Mouse (Mus musculus): ENCODE measurements around the gene Wbp1l. TPM values are rescaled to one million over a fixed set of nuclear protein-coding genes. Genes with fewer than 3 reads are reported as not detected.

Gene Wbp1l
- total and polyA plus RNA-seq, 3 experiments = 52.9 to 70.0 TPM; not detected in 1

DNA sequence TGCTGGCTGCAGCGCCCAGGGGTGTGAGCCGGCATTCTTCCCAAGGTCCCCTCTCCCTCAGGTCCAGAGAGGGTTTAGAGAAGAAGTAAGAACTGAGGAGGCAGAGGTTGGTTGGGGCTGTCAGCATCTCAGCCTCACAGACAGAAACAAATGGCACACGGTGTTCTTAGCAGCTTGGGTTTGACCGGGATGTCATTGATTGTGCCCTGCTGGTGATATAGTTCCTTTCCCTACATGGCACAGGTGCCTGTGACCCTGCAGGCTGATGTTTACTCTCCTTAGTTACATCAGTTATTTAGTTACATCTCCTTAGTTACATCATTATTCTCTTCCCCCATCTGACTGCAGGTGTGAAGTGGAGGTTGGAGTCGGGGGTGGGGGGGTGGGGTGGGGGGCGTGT lies 7.3 kb upstream of the Wbp1l start (continued):
- TF ChIP-seq MYC (IDR thresholded peaks at IDR 0.05; ENCODE audit: low read depth, low read length) (no peak), RAD21 (IDR thresholded peaks at IDR 0.05; ENCODE audit: low read depth, low read length) (no peak), CTCF (IDR thresholded peaks at IDR 0.05 in 2 of 3, conservative IDR thresholded peaks at IDR 0.05 in 1 of 3; ENCODE audit: control insufficient read depth in 1 of 3, insufficient read depth in 1 of 3, low read depth in 2 of 3, low read length in 3 of 3, poor library complexity in 1 of 3, severe bottlenecking in 1 of 3) (no peak)

DNA sequence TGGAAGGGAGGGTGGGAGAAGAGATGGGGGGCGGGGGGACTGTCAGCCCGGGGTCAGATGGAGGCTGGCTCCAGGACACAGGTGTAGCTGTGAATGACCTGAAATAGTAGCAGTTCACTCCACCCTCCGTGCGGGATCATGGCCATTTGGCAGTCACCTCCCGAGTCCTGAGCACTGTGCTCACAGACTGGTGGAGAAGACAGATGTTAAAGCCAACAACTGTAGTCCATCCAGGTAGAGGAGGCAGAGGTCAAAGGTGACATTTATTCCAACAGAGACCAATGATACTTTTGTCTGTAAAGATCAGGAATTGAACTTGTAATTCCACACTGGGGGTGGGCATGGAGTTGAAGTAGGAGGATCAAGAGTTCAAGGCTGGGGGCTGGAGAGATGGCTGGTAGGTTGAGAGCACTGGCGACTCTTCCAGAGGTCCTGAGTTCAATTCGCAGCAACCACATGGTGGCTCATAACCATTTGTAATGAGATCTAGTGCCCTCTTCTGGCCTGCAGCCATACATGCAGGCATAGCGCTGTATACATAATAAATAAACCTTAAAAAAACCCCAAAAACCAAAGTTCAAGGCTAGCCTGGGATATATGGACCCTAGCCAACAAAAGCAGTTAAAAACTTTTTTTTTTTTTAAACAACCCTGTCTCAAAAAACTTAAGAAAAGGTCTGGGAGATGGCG lies 6.0 kb upstream of the Wbp1l start:
- peak; percentile 71 for DNase-seq (ENCODE audit: low read depth, low spot score)
- Histone ChIP-seq H3K4me1 (ENCODE audit: control insufficient read depth in 1 of 2, insufficient read depth in 2 of 2, low read length in 2 of 2) (peaks cover 0 to 3% of the 10 kb centered on the region in 2 experiments; a peak in 2 of 4 replicates), H3K79me2 (ENCODE audit: control insufficient read depth, insufficient read depth, low read length, poor library complexity) (no peaks in the 10 kb centered on the region), H3K27me3 (ENCODE audit: control insufficient read depth in 1 of 2, insufficient read depth in 2 of 2, low read length in 2 of 2) (no peaks in the 10 kb centered on the region), H3K9me3 (replicated peaks; ENCODE audit: insufficient read depth, low read length) (no peaks in the 10 kb centered on the region), H3K27ac (ENCODE audit: control insufficient read depth, low read depth, low read length) (no peak overlapping the region), H3K9ac (ENCODE audit: control insufficient read depth, low read depth, low read length, poor library complexity, severe bottlenecking) (no peak overlapping the region), H3K36me3 (ENCODE audit: control insufficient read depth in 1 of 2, insufficient read depth in 2 of 2, low read length in 2 of 2) (peaks cover 1 to 2% of the 10 kb centered on the region in 2 experiments; a peak in 2 of 4 replicates), H3K4me3 (ENCODE audit: control insufficient read depth in 1 of 2, insufficient read depth in 1 of 2, low read depth in 2 of 2, low read length in 2 of 2) (no peak overlapping the region)
- TF ChIP-seq ZNF384 (IDR thresholded peaks at IDR 0.05; ENCODE audit: low read depth, low read length) = peak; percentile 43; the same call in 1 of the 2 replicates
- TF ChIP-seq MYC (IDR thresholded peaks at IDR 0.05; ENCODE audit: low read depth, low read length) = 0 out of 2 replicates have a peak, but pooled peaks have one; percentile 34
- peak in 2 of 3 experiments; percentile 28 to 49; a peak in 4 of 6 replicates for TF ChIP-seq CTCF (IDR thresholded peaks at IDR 0.05 in 2 of 3, conservative IDR thresholded peaks at IDR 0.05 in 1 of 3; ENCODE audit: control insufficient read depth in 1 of 3, insufficient read depth in 1 of 3, low read depth in 2 of 3, low read length in 3 of 3, poor library complexity in 1 of 3, severe bottlenecking in 1 of 3)
- TF ChIP-seq ETS1 (IDR thresholded peaks at IDR 0.05; ENCODE audit: low read depth, low read length) = no peak
- TF ChIP-seq BHLHE40 (IDR thresholded peaks at IDR 0.05; ENCODE audit: borderline replicate concordance, low read depth, low read length) = no peak
- no peak for TF ChIP-seq MAFK (IDR thresholded peaks at IDR 0.05; ENCODE audit: borderline replicate concordance, low read depth, low read length)
- no peak for TF ChIP-seq SIN3A (IDR thresholded peaks at IDR 0.05; ENCODE audit: low read length)
- peak; percentile 32 for TF ChIP-seq SMC3 (IDR thresholded peaks at IDR 0.05; ENCODE audit: low read depth, low read length)

DNA sequence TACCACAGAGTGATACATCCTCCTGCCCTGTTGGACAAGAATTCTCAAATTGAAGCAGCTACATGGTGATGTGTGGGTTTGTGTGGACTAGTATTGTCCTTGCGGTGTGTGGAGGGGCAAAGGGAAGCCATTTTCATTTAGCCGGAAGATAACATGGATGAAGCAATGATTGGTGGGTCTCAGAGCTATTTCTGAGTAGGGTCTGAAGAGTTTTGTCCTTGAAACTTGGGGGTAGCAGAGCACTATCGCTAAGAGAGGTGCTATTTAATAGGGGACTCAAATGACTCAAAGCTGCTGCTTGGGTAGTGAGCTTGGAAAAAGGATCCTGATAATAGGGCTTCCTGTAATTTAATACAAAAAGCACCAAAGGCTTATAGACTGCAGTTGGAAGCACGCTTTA lies 697 bp upstream of the Wbp1l start:
- H3K27me3 ChIP-seq (ENCODE audit: control insufficient read depth in 1 of 2, insufficient read depth in 2 of 2, low read length in 2 of 2) = no peaks in the 10 kb centered on the region
- H3K9ac ChIP-seq (ENCODE audit: control insufficient read depth, low read depth, low read length, poor library complexity, severe bottlenecking) = peak overlapping the region; percentile 41
- TF ChIP-seq GATA1 (IDR thresholded peaks at IDR 0.05; ENCODE audit: low read depth, low read length) = no peak
- TF ChIP-seq MEF2A (IDR thresholded peaks at IDR 0.05; ENCODE audit: extremely low read depth, insufficient replicate concordance, low read depth, low read length, poor library complexity, severe bottlenecking) = no peak
- TF ChIP-seq RCOR1 (IDR thresholded peaks at IDR 0.05; ENCODE audit: low read depth, low read length) = no peak
- TF ChIP-seq NELFE (IDR thresholded peaks at IDR 0.05; ENCODE audit: low read depth, low read length) = peak; percentile 51
- H3K4me3 ChIP-seq (ENCODE audit: control insufficient read depth in 1 of 2, insufficient read depth in 1 of 2, low read depth in 2 of 2, low read length in 2 of 2) = peak overlapping the region; percentile 8 to 37; a peak in 3 of 4 replicates
- H3K4me1 ChIP-seq (ENCODE audit: control insufficient read depth in 1 of 2, insufficient read depth in 2 of 2, low read length in 2 of 2) = peaks cover 2 to 18% of the 10 kb centered on the region in 2 experiments
- DNase-seq (ENCODE audit: low read depth, low spot score) = peak; percentile 62
- H3K27ac ChIP-seq (ENCODE audit: control insufficient read depth, low read depth, low read length) = peak overlapping the region; percentile 59
- H3K9me3 ChIP-seq (replicated peaks; ENCODE audit: insufficient read depth, low read length) = no peaks in the 10 kb centered on the region
- peaks cover 30% of the 10 kb centered on the region for H3K79me2 ChIP-seq (ENCODE audit: control insufficient read depth, insufficient read depth, low read length, poor library complexity)
- peaks cover 0 to 21% of the 10 kb centered on the region in 2 experiments; a peak in 2 of 4 replicates for H3K36me3 ChIP-seq (ENCODE audit: control insufficient read depth in 1 of 2, insufficient read depth in 2 of 2, low read length in 2 of 2)

All from MEL (cell line).